Mouse (Mus musculus) cerebellum, adult 2 months (tissue): ENCODE results near the gene Sbf2.

Source experiments
- CTCF ChIP-seq: fragments of 200-500 bp; IDR thresholded peaks from 2 replicates; pipeline ENCODE4 v1.5.1; 2011; ENCODE audit warnings: low read depth, mild to moderate bottlenecking, control low read depth, low read length, moderate library complexity, borderline replicate concordance; ENCODE audit not compliant: insufficient read depth
- POLR2A ChIP-seq: fragments of 200-500 bp; IDR thresholded peaks from 2 replicates; pipeline ENCODE4 v1.6.1; 2011; ENCODE audit warnings: low read length, control low read depth, borderline replicate concordance; ENCODE audit not compliant: insufficient read depth

DNA sequence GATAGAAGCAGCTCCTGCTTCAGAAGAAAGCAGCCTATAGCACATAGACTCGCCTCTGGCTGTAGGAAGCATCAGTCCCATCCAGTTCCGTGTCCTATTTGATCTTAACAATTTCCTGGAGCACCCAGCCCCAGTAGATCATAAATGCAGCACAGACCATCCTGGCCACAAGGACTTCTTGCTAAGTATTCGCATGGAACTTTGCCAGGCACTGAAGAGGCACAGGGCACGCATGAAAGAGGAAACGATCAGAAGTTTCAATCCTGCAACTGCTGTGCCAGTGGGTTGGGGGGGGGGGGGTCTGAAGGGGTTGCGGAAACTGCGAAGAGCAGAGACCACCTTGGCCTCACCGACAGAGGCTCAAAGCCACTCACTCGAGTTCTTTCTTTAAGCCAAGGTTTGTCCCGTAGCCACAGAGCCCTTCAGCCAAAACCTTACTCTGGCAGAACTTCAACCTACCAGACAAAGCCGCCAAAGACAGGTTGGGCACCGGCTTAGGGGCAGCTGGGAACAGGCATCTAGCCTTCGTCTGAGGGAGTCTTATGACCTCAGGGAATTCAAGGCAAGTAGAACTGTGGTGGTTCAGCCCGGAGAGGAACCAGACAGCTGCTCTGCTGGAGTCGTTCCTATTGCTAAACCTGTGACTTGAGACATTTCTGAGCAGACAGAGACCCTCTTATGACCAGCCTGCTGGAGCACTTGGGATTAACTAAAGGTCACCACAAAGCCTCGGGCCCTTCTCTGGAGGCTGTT is 16.6 kb upstream of the Sbf2 start:
- TF ChIP-seq POLR2A = no peak
- TF ChIP-seq CTCF = no peak
